Mouse (Mus musculus) hindbrain, embryonic 12.5 days (tissue): ENCODE measurements around the gene S100a4. TPM values are rescaled to one million over a fixed set of nuclear protein-coding genes. Genes with fewer than 3 reads are reported as not detected.

ENCODE experiments used
- ATAC-seq: fragments of 200-750 bp; cut with Nextera tagmentation; 2 replicates; pipeline ENCODE4 v1.8.0; 2017; ENCODE audit warnings: moderate TSS enrichment; ENCODE audit not compliant: low FRiP score
- H3K27ac ChIP-seq: fragments of 300-500 bp; sonication (generic); 2 replicates; pipeline ENCODE4 v1.5.1; 2016; ENCODE audit warnings: mild to moderate bottlenecking
- H3K27me3 ChIP-seq: fragments of 300-500 bp; sonication (generic); 2 replicates; pipeline ENCODE4 v1.6.1; 2016; ENCODE audit warnings: mild to moderate bottlenecking
- H3K36me3 ChIP-seq: fragments of 300-500 bp; sonication (generic); 2 replicates; pipeline ENCODE4 v1.6.1; 2016; ENCODE audit warnings: mild to moderate bottlenecking
- H3K4me1 ChIP-seq: fragments of 300-500 bp; sonication (generic); 2 replicates; pipeline ENCODE4 v1.6.1; 2016
- H3K4me2 ChIP-seq: fragments of 300-500 bp; sonication (generic); replicated peaks from 2 replicates; pipeline ENCODE4 v1.6.1; 2016; ENCODE audit warnings: mild to moderate bottlenecking
- H3K4me3 ChIP-seq: fragments of 300-500 bp; sonication (generic); 2 replicates; pipeline ENCODE4 v1.5.1; 2016; ENCODE audit warnings: mild to moderate bottlenecking
- H3K9ac ChIP-seq: fragments of 300-500 bp; sonication (generic); 2 replicates; pipeline ENCODE4 v1.6.1; 2016; ENCODE audit warnings: mild to moderate bottlenecking, moderate library complexity
- H3K9me3 ChIP-seq: fragments of 300-500 bp; sonication (generic); replicated peaks from 2 replicates; pipeline ENCODE4 v1.6.1; 2016; ENCODE audit warnings: mild to moderate bottlenecking
- WGBS: fragments of 180-500 bp; shearing (Covaris S2); methylation state at CpG from one replicate; pipeline ENCODE4 v1.1.7; 2016; 5-methylcytosine and 5-hydroxymethylcytosine counted together
- polyA plus RNA-seq: library from polyadenylated mRNA; unstranded; fragments of >200 nt; fragmentation: Nextera tagmentation; extraction: Ambion mirVana; gene quantifications from 2 replicates; pipeline ENCODE4 v1.2.1, GENCODE M21; 2016

The S100a4 gene
- polyA plus RNA-seq, 1 experiment from 2014 or later: 1.3 TPM

DNA sequence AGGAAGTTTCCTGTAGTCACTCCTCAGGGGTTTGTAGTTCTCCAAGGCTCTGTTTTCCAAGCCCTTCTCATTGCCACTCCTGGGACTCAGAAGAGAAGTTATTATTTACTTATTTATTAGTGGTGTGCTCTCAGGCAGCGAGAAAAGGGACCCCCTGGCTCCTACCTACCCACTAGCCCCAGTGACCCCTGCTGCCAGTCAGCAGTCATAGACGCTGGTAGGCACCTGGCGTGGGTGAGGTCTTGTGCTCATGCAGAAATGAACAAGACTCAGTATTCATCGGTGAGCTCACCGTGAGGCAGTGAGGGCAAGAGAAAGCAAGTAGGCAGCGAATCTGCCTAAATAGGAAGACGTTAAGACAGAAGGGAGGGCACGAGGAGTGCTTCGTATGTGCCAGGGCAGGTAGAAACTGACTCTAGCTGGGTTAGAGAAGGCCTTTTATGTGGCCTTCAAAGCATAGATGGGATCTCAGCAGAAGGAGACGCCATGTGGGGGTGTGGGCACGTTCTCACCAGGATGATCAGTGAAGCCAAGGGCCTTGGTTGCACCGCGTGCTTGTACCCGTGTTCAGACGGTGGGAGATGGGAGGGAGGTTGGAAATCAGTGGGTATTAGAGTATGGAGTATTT, 17.4 kb upstream of the S100a4 start:
- no peaks in the 10 kb centered on the region for H3K36me3 ChIP-seq
- H3K27ac ChIP-seq: no peak overlapping the region
- H3K4me2 ChIP-seq: no peak overlapping the region
- H3K4me1 ChIP-seq: no peaks in the 10 kb centered on the region
- no peaks in the 10 kb centered on the region for H3K9me3 ChIP-seq
- no peak overlapping the region for H3K9ac ChIP-seq
- WGBS: 88% methylated on average over 15 of the region's 15 CpGs
- no peak for ATAC-seq
- H3K27me3 ChIP-seq: no peaks in the 10 kb centered on the region
- no peak overlapping the region for H3K4me3 ChIP-seq

GRCm38 (mm10) chr3:90586906-90587305, 16.7 kb upstream of the S100a4 start:
- 67% methylated on average over 10 of the region's 10 CpGs for WGBS
- Histone ChIP-seq H3K4me3 (no peak overlapping the region), H3K4me2 (no peak overlapping the region), H3K27me3 (no peaks in the 10 kb centered on the region), H3K27ac (no peak overlapping the region), H3K9me3 (no peaks in the 10 kb centered on the region), H3K36me3 (no peaks in the 10 kb centered on the region), H3K4me1 (no peaks in the 10 kb centered on the region), H3K9ac (no peak overlapping the region)
- no peak for ATAC-seq

DNA sequence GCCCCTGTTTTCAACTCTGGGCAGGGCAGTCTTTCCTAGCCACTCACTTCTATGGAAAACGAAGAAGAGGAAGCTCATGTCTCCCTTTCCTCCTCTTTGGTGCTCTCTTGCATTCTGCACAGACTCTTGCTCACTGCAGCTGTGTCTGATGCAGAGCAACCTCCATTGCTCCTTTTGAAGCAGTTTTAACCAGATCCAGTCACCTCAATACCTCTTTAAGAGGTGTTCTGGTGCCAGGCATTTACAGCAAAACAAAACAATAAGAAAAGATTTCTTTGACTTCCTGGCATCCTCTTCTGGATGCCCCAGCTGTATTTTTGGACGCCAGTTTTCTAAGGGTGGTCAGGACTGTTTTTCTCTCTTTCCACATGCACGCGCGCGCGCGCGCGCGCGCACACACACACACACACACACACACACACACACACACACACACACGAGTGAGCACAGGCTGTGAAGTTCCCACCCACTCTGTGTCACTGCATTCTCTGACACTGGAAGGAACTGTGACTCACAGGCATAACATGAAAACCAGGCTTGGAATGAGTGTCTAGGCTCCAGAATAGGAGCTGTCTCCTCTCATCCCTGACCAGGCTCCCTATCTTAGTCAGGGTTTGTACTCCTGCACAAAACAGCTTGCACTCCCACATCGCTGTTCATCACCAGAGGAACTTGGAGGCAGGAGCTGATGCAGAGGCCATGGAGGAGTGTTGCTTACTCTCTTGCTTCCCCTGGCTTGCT, 16.0 kb upstream of the S100a4 start:
- no peaks in the 10 kb centered on the region for H3K4me1 ChIP-seq
- no peaks in the 10 kb centered on the region for H3K9me3 ChIP-seq
- H3K4me2 ChIP-seq: no peak overlapping the region
- H3K9ac ChIP-seq: no peak overlapping the region
- ATAC-seq: no peak
- WGBS: 89% methylated on average over 14 of the region's 14 CpGs
- H3K27me3 ChIP-seq: no peaks in the 10 kb centered on the region
- no peak overlapping the region for H3K4me3 ChIP-seq
- no peak overlapping the region for H3K27ac ChIP-seq
- H3K36me3 ChIP-seq: no peaks in the 10 kb centered on the region

DNA sequence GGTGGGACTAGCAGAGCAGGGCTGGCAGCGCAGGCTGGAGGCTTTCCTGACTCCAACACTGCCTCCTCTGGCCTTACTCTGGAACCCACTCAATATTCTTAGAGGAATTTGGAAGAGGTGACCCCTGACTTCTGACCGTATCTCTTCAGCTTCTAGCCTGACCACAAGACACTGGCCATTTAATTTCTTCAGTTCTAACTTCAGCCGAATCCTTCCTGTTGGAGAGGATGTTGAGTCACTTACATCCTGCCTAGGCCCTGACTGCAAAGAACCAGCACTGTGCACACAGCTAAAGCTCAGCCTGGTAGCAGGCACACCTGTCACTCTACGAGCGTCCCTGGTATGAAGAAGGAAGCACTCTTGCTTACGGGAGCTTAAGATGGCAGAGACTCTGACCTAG, 14.2 kb upstream of the S100a4 start:
- 88% methylated on average over 6 of the region's 6 CpGs for WGBS
- Histone ChIP-seq H3K4me3 (no peak overlapping the region), H3K36me3 (no peaks in the 10 kb centered on the region), H3K4me2 (no peak overlapping the region), H3K9me3 (no peaks in the 10 kb centered on the region), H3K27me3 (no peaks in the 10 kb centered on the region), H3K4me1 (no peaks in the 10 kb centered on the region), H3K27ac (no peak overlapping the region), H3K9ac (no peak overlapping the region)
- no peak for ATAC-seq

GRCm38 (mm10) chr3:90589947-90590346, 13.6 kb upstream of the S100a4 start, which contains the start of gene S100a2:
S100a2 (plus strand) TSS chr3:90590247.
- Histone ChIP-seq H3K36me3 (no peaks in the 10 kb centered on the region), H3K4me1 (no peaks in the 10 kb centered on the region), H3K4me2 (no peak within 1 kb of the TSS), H3K9ac (no peak within 1 kb of the TSS), H3K27ac (no peak within 1 kb of the TSS), H3K4me3 (no peak within 1 kb of the TSS), H3K9me3 (no peaks in the 10 kb centered on the region), H3K27me3 (no peaks in the 10 kb centered on the region)
- 88% methylated on average over 8 of the region's 8 CpGs for WGBS
- no peak for ATAC-seq

- no peaks in the 10 kb centered on the region for H3K36me3 ChIP-seq
- no peak overlapping the region for H3K4me3 ChIP-seq
- H3K27ac ChIP-seq: no peak overlapping the region
- no peaks in the 10 kb centered on the region for H3K27me3 ChIP-seq
- 62% methylated on average over 1 of the region's 1 CpGs for WGBS
- no peak overlapping the region for H3K4me2 ChIP-seq
- no peak for ATAC-seq
- no peaks in the 10 kb centered on the region for H3K9me3 ChIP-seq
- no peaks in the 10 kb centered on the region for H3K4me1 ChIP-seq
- no peak overlapping the region for H3K9ac ChIP-seq
Observed at GRCm38 (mm10) chr3:90594466-90594865, 9.1 kb upstream of the S100a4 start.

DNA sequence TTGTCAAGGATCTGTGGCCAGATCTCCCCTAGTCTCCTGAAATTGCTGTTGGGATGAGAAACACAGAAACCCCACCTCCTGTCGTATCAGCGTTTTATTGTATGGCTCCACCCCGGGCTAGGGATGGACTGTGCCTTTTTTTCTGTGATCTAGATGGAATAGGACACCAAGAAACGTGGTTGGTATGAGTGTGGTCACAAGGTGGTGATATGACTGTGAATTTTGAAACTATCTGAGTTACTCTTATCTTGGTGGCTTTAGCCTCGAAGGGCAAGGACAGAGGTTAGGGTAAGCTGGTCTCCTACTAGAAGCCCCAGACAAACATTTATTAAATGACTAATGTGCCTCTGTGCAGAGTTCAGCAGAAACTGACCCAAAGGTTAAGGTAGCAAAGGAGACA, 8.0 kb upstream of the S100a4 start:
- ATAC-seq: no peak
- Histone ChIP-seq H3K4me3 (no peak overlapping the region), H3K27me3 (no peaks in the 10 kb centered on the region), H3K9ac (no peak overlapping the region), H3K4me1 (no peaks in the 10 kb centered on the region), H3K27ac (no peak overlapping the region), H3K36me3 (no peaks in the 10 kb centered on the region), H3K4me2 (no peak overlapping the region), H3K9me3 (no peaks in the 10 kb centered on the region)
- 78% methylated on average over 5 of the region's 5 CpGs for WGBS

GRCm38 (mm10) chr3:90596810-90597209, 6.8 kb upstream of the S100a4 start:
- 82% methylated on average over 6 of the region's 6 CpGs for WGBS
- Histone ChIP-seq H3K27ac (no peak overlapping the region), H3K4me3 (no peak overlapping the region), H3K9me3 (no peaks in the 10 kb centered on the region), H3K4me2 (no peak overlapping the region), H3K9ac (no peak overlapping the region), H3K27me3 (no peaks in the 10 kb centered on the region), H3K36me3 (no peaks in the 10 kb centered on the region), H3K4me1 (no peaks in the 10 kb centered on the region)
- ATAC-seq: no peak

DNA sequence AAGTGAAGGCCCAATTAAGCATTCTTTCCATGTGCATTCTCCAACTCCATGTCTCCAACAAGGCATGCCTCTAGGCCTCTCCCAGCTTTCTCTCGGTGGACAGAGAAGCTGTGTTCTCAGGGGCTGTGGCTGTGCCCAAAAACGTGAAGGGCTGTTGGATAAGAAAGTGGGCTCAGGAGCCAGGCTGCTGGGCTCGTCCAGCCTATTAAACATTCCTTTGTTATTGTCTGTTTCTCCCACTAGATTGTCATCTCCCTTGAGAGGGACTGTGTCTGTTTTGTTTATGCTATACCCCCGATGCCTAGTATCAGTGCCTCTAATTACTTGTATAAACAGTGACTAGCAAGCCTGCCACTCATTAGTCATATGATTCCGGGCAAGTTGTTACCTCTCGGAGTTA, 5.8 kb upstream of the S100a4 start:
- H3K9ac ChIP-seq: no peak overlapping the region
- 57% methylated on average over 6 of the region's 6 CpGs for WGBS
- no peak for ATAC-seq

DNA sequence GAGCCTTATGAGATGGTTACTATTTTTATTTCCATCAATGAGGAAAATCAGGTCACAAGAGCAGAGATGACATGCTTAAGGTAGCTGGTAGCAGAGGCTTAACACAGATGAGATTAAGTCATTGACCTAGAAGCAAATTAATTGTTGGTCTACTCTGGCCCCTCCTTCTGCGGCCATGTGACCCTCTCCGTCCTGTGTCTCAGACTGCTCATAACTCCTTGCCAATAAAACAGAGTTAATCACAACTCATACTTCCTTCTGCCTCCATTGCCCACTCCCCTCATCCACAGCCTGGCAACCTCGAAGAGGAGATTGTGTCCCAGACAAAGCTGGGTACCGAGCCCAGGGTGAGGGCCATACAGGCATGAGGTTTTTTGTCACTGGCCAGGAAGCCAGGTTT, 5.4 kb upstream of the S100a4 start:
- Histone ChIP-seq H3K9ac (no peak overlapping the region), H3K36me3 (no peaks in the 10 kb centered on the region), H3K27me3 (no peaks in the 10 kb centered on the region), H3K4me1 (no peaks in the 10 kb centered on the region), H3K4me2 (no peak overlapping the region), H3K4me3 (no peak overlapping the region), H3K9me3 (no peaks in the 10 kb centered on the region), H3K27ac (no peak overlapping the region)
- no peak for ATAC-seq
- 82% methylated on average over 4 of the region's 4 CpGs for WGBS

More for the DNA sequence above, 5.8 kb upstream of the S100a4 start:
- Histone ChIP-seq H3K9me3 (no peaks in the 10 kb centered on the region), H3K4me1 (no peaks in the 10 kb centered on the region), H3K4me3 (no peak overlapping the region), H3K27me3 (no peaks in the 10 kb centered on the region), H3K4me2 (no peak overlapping the region), H3K36me3 (no peaks in the 10 kb centered on the region), H3K27ac (no peak overlapping the region)

DNA sequence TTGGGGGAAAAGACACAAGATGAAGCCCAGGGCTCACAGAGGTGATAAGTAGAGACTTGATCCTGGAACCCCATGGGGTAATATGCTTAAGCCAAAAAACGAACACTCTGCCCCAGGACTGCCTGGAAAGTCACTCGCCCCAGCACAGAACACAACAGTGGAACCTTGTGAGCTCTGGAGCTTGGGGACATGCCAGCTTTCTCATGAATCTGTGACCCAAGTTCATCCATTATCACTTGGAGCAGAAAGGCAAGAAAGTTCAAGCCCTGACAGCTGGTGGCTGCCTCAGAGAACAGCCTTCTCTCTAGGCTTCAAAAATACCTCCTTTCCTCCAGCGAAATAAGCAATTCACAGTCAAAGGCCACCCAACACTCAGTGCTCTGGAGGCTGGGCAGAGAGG, 4.2 kb upstream of the S100a4 start:
- WGBS: 75% methylated on average over 3 of the region's 3 CpGs
- H3K27ac ChIP-seq: no peak overlapping the region
- no peak for ATAC-seq
- no peaks in the 10 kb centered on the region for H3K9me3 ChIP-seq
- no peak overlapping the region for H3K4me2 ChIP-seq
- H3K4me3 ChIP-seq: no peak overlapping the region
- H3K27me3 ChIP-seq: no peaks in the 10 kb centered on the region
- no peak overlapping the region for H3K9ac ChIP-seq
- H3K36me3 ChIP-seq: no peaks in the 10 kb centered on the region
- H3K4me1 ChIP-seq: peaks cover 3% of the 10 kb centered on the region; the same call in 1 of the 2 replicates

DNA sequence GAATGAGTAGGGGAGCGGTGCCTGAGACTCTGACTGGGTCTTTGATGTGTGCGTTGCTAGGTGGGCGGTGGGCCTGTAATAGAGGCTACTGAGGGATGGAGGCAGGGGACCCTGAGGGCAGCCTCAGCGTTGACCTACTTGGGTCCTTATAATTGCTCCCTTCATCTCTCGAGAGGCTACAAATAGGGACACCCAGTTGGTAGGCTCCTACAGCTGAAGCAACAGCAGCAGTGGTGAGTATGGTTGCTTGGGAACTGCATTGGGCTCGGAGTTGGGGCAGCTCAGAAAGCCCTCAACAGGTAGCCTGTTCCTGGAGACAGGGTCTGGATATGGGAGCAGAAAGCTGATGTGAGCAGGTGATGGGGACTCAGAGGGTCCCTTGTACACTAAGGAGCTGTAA, 3.5 kb upstream of the S100a4 start:
- H3K4me2 ChIP-seq: no peak overlapping the region
- H3K9me3 ChIP-seq: no peaks in the 10 kb centered on the region
- no peak overlapping the region for H3K4me3 ChIP-seq
- no peaks in the 10 kb centered on the region for H3K27me3 ChIP-seq
- no peak for ATAC-seq
- no peaks in the 10 kb centered on the region for H3K36me3 ChIP-seq
- no peak overlapping the region for H3K27ac ChIP-seq
- H3K9ac ChIP-seq: no peak overlapping the region
- 82% methylated on average over 6 of the region's 6 CpGs for WGBS
- H3K4me1 ChIP-seq: peaks cover 4% of the 10 kb centered on the region; the same call in 1 of the 2 replicates
